Mouse (Mus musculus): ENCODE measurements at regions not wholly inside any gene's neighbourhood (a gene's known extent, or its start where the extent isn't known, plus 50 kb on each side); places are given as distances from the start of the nearest gene placed in this dataset.

DNA sequence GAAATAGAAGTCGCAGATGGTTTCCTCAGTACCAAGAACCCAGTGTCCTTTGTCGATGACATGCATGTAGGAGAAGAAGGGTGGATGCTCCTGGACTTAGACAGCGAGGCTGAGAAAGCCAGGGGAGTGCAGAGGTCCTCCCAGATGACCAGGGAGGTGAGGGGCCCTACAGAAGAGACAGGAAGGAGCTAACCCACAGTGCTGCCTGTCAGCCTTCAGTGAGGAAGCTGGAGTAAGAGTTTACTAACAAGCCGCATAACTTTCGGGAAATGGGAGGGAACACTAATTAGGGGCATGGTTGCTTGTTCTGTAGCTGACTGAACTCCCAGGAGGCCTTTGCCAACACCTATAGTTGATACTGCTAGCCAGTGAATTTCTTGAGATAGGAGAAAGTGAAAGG lies 114.5 kb downstream of the Irs2 start:
- no peak for TF ChIP-seq CTCF (IDR thresholded peaks at IDR 0.05; ENCODE audit: extremely low read depth, insufficient read depth, insufficient read length, insufficient replicate concordance)
- TF ChIP-seq POLR2A (IDR thresholded peaks at IDR 0.05; ENCODE audit: low read depth, low read length), result no peak
